Mouse (Mus musculus) myocyte (in vitro differentiated cells): Measurements from ENCODE around the gene Mrap.

ENCODE experiments used
- CEBPB ChIP-seq: IDR thresholded peaks from 2 replicates; pipeline ENCODE4 v1.6.1; 2011; ENCODE audit warnings: mild to moderate bottlenecking, moderate library complexity; ENCODE audit not compliant: poor library complexity, insufficient read depth, severe bottlenecking
- E2F4 ChIP-seq: IDR thresholded peaks from one replicate; pipeline ENCODE4 v1.6.1; 2011; ENCODE audit warnings: mild to moderate bottlenecking, control low read depth, moderate library complexity; ENCODE audit not compliant: insufficient read depth
- MAX ChIP-seq: IDR thresholded peaks from one replicate; pipeline ENCODE4 v1.6.1; 2011; ENCODE audit warnings: low read depth, mild to moderate bottlenecking, control low read depth
- MYOD1 ChIP-seq, 3 experiments: IDR thresholded peaks; one replicate each; pipeline ENCODE4 v1.6.1; 2011; ENCODE audit warnings: control low read depth in 2 of 3, low read depth in 2 of 3, mild to moderate bottlenecking in 2 of 3, moderate library complexity in 1 of 3; ENCODE audit not compliant: insufficient read length in 2 of 3, control insufficient read depth in 1 of 3
- MYOG ChIP-seq, 3 experiments: IDR thresholded peaks; one replicate each; pipeline ENCODE4 v1.6.1; 2011; ENCODE audit warnings: control low read depth in 2 of 3, low read depth in 2 of 3, mild to moderate bottlenecking in 2 of 3; ENCODE audit not compliant: insufficient read length in 2 of 3, control insufficient read depth in 1 of 3, insufficient read depth in 1 of 3
- POLR2A ChIP-seq: IDR thresholded peaks from one replicate; pipeline ENCODE4 v1.6.1; 2011; ENCODE audit warnings: low read depth, mild to moderate bottlenecking, control low read depth, moderate library complexity; ENCODE audit not compliant: insufficient read length
- POLR2AphosphoS2 ChIP-seq: IDR thresholded peaks from one replicate; pipeline ENCODE4 v1.6.1; 2011; ENCODE audit warnings: low read depth, control low read depth; ENCODE audit not compliant: insufficient read length
- REST ChIP-seq: IDR thresholded peaks from one replicate; pipeline ENCODE4 v1.6.1; 2011; ENCODE audit warnings: mild to moderate bottlenecking, control low read depth, moderate library complexity; ENCODE audit not compliant: insufficient read depth, insufficient read length
- TCF12 ChIP-seq: IDR thresholded peaks from one replicate; pipeline ENCODE4 v1.6.1; 2011; ENCODE audit warnings: mild to moderate bottlenecking, control low read depth; ENCODE audit not compliant: poor library complexity, insufficient read depth, severe bottlenecking
- TCF3 ChIP-seq: IDR thresholded peaks from one replicate; pipeline ENCODE4 v1.6.1; 2011; ENCODE audit warnings: low read depth, control low read depth; ENCODE audit not compliant: insufficient read length
- USF1 ChIP-seq: IDR thresholded peaks from one replicate; pipeline ENCODE4 v1.6.1; 2011; ENCODE audit warnings: low read depth, mild to moderate bottlenecking, control low read depth, moderate library complexity

DNA sequence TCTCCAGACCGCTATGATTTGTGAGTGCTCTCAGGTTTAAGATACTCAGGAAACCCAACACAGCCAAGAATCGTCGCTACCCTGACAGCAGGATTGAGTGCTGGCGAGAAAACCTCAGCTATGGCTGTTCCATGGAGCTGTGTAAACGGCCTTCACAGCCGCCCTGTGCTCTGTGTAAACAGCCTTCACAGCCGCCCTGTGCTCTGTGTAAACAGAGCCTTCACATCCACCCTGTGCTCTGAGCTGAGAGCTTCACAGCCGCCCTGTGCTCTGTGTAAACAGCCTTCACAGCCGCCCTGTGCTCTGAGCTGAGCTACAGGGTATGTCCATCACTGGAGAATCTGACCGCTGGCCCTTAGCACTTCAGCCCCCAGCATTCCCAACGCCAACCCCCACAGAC lies 41.8 kb downstream of the Mrap start:
- TF ChIP-seq TCF12 = no peak
- no peak for TF ChIP-seq POLR2A
- no peak for TF ChIP-seq POLR2AphosphoS2
- no peak for TF ChIP-seq MYOG (IDR thresholded peaks at IDR 0.05; ENCODE audit: control insufficient read depth in 1 of 3, insufficient read depth in 1 of 3, insufficient read length in 2 of 3, low read depth in 2 of 3)
- TF ChIP-seq USF1 = no peak
- no peak for TF ChIP-seq MAX
- TF ChIP-seq E2F4 = no peak
- TF ChIP-seq CEBPB = no peak
- no peak for TF ChIP-seq MYOD1 (IDR thresholded peaks at IDR 0.05; ENCODE audit: control insufficient read depth in 1 of 3, insufficient read length in 2 of 3, low read depth in 2 of 3)
- no peak for TF ChIP-seq TCF3
- TF ChIP-seq REST = no peak
